Mouse (Mus musculus): ENCODE data around the gene E430018J23Rik.
A peak's percentile ranks its signal among the peaks of the same experiment; 100 is the strongest.

The E430018J23Rik gene

GRCm38 (mm10) chr7:127378310-127378921 is 15.0 kb downstream of the E430018J23Rik start:
- DNase-seq (ENCODE audit: low spot score in 2 of 2), result no peak

DNA sequence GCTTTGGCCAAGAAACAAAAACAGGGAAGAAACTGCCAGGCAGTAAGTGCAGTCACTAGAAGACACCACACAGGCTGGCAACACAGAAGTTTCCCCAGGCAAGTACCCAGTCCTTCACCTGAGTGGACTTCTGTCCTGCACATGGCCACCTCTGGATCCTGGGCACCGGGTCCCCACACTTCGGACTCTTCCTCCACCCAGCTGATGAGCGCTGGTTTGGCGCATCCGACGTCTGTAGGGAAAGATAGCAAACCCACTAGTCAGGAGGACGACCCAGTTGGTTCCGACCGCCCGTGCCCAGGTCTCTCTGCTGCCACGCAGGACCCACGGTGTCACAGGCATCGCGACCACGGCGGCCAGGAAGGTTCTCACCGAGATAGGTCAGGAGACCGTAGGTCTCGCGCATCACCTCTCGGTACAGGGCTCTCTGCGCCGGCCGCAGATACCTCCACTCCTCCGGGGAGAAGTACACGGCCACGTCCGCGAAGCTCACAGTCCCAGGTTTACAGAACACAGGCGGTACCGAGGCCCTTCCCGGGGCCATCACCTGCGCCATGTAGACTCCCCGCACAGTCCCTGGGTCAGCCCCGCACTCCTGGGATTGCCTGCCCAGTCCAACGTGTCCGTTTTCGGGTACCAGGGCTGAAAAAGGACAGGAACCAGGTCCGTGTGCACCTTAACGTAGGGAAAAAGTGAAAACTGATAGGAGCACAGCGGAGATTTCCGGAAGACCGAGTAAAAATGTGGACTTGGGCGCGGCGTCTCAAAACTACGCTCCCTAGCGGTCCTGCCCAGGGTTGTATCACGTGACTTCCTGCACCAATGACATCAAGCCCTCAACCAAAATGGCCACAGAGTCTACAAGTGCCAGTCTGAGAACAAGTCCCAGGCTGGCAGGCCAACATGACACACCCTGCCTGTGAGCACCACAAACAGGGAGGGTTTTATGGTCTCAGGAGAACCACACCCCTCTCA is 17.9 kb downstream of the E430018J23Rik start, which contains the start of gene Zfp747:
Gene Zfp747 (minus strand): TSS at position 780 of the 975 bp plus-strand sequence.
- peak; percentile 97 for DNase-seq (ENCODE audit: low spot score in 2 of 2)

DNA sequence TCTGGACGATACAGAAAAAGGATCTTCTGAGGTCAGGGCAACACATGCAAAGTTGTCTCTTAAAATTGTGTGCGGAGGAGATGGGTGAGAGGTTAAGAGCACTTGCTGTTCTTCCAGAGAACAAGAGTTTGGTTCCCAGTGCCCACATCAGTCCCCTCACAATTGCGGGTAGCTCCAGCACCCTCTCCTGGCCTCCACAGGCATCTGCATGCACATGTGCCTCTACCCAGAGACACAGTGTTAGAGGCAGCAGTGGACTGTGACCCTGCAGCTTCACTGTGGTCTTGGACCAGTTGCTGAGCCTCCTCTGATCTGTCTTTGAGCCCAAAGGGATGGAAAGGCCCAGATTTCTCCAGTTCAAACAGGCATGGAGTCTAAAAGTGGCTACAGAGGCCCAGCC is 21.6 kb downstream of the E430018J23Rik start:
- peak; percentile 38 to 69 for DNase-seq (ENCODE audit: low spot score in 2 of 2)

- DNase-seq (ENCODE audit: low spot score in 2 of 2), result no peak
Measured at GRCm38 (mm10) chr7:127371213-127371612, 22.2 kb downstream of the E430018J23Rik start.

GRCm38 (mm10) chr7:127366249-127366648 is 27.2 kb downstream of the E430018J23Rik start:
- DNase-seq (ENCODE audit: low spot score in 2 of 2), result no peak

GRCm38 (mm10) chr7:127364166-127364565 is 29.3 kb downstream of the E430018J23Rik start:
- no peak for DNase-seq (ENCODE audit: low spot score in 2 of 2)

- DNase-seq (ENCODE audit: low spot score in 2 of 2), result no peak
Measured at GRCm38 (mm10) chr7:127363475-127363921, 29.9 kb downstream of the E430018J23Rik start.

GRCm38 (mm10) chr7:127362418-127362817 is 31.0 kb downstream of the E430018J23Rik start:
- DNase-seq (ENCODE audit: low spot score in 2 of 2), result peak in 1 of 2 experiments; percentile 41

DNA sequence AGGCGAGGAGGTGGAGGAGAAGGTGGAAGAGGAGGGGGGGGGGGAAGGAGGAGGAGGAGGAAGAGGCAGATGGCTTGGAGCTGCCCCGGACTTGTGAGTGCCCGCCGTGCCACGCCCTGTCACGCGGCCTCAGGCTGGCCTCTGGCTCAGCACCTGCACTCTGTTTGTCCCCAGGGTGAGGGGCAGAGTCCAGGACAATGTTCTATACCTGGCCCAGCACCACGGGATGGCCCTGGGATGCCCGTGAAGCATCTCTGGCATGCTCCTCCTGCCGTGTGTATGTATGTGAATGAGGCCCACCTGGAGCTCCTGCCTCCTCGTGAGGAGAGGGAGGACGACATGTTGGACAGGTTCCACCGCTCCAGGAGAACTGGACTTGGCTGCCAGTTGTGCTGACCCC is 32.0 kb downstream of the E430018J23Rik start:
- no peak for DNase-seq (ENCODE audit: low spot score in 2 of 2)

- DNase-seq (ENCODE audit: low spot score in 2 of 2), result no peak
Measured at GRCm38 (mm10) chr7:127360265-127360664, 33.2 kb downstream of the E430018J23Rik start.

GRCm38 (mm10) chr7:127358472-127358871 is 35.0 kb downstream of the E430018J23Rik start:
- no peak for DNase-seq (ENCODE audit: low spot score in 2 of 2)

DNA sequence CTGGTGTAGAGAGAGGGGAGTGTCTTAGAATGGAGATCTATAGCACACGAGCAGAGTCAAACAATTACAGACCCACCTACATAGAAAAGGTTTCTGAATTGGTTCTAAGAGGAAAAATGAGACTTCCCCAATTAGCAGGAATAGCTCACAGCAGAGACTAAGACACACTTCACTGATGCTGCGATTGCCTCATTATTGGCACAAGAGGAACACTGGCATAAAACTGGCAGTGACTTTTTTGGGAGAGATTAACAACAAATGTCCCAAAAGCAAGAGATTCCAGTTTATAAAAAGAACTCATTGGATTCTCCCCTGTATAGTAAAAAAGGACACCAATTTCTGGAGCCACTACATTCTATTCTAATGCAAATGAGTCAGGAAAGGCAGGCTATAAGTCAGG is 35.6 kb downstream of the E430018J23Rik start:
- DNase-seq (ENCODE audit: low spot score in 2 of 2), result no peak

GRCm38 (mm10) chr7:127355796-127356195 is 37.6 kb downstream of the E430018J23Rik start:
- DNase-seq (ENCODE audit: low spot score in 2 of 2), result no peak

- DNase-seq (ENCODE audit: low spot score in 2 of 2), result no peak
Measured at GRCm38 (mm10) chr7:127351230-127352004, 42.0 kb downstream of the E430018J23Rik start.

GRCm38 (mm10) chr7:127346676-127347075 is 46.8 kb downstream of the E430018J23Rik start:
- no peak for DNase-seq (ENCODE audit: low spot score in 2 of 2)

DNA sequence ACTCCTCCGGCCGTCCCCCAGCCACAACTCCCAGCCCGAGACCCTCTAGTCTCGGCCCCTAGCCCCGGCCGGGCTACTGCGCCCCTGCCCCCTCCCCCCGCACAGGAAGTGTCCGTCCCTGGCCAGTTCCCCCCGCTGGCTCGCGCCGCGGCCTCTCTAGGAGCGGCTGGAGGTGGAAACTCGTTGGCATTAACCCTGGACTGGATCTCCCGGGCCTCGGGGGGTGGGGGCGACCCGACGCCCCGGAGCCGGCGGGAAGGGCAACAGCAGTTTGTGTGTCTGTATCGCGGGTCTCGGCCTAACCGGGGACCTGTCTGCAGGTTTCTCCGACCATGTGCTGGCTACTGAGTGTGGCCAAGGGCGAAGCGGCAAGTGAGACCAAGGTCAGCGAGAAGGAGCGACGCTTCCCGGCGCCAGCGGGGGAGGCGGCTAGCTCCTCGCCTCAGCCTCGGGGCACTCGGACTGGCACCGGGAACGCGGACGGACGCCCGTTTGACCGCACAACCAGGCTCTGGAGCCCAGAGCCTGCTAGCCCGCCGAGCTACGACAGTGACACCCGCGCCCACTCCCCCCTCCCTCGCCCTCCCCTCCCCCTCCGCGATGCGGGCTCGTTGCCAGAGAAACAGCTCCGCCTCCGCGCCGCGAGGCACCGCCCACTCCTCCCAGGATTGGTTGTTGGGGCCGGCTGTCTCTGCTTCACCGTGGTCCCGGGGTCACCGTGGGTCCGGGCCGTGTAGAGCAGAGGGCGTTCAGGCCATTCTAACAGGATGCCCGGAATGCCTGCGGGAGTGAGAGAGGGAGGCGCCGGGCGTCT is 47.7 kb downstream of the E430018J23Rik start, which contains the start of gene Zfp768:
Gene Zfp768 (minus strand): TSS at position 78 of the 814 bp plus-strand sequence.
- peak; percentile 90 to 95 for DNase-seq (ENCODE audit: low spot score in 2 of 2)

- peak; percentile 33 to 75 for DNase-seq (ENCODE audit: low spot score in 2 of 2)
Measured at GRCm38 (mm10) chr7:127345092-127345491, 48.3 kb downstream of the E430018J23Rik start.

GRCm38 (mm10) chr7:127344371-127344770 is 49.1 kb downstream of the E430018J23Rik start:
- no peak for DNase-seq (ENCODE audit: low spot score in 2 of 2)

DNA sequence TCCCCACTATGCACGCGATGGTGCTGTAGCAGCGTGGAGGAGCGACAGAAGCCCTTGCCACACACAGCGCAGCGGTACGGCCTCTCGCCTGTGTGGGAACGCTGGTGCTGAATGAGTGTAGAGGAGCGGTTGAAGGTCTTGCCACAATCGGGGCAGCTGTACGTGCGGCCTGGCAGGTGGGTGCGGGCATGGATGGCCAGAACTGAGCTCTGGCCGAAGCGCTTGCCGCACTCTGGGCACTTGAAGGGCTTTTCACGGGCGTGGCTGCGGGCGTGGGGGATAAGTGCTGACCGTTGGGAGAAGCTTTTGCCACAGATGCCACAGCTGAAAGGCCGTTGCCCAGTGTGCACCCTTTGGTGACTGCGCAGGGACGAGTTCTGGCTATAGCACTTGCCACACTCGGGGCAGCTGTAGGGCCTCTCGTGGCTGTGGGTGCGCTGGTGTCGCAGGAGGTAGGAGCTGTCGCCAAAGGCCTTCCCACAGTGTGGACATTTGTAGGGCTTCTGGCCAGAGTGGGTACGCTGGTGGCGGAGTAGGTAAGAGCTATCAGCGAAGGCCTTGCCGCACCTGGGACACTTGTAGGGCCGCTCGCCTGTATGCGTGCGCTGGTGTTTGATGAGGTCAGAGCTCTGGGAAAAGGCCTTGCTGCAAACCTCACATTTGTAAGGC is 49.9 kb downstream of the E430018J23Rik start:
- DNase-seq (ENCODE audit: low spot score in 2 of 2), result no peak

GRCm38 (mm10) chr7:127342888-127343287 is 50.5 kb downstream of the E430018J23Rik start:
- no peak for DNase-seq (ENCODE audit: low spot score in 2 of 2)

All from spleen, postnatal 4 days (tissue).